Mouse (Mus musculus) limb, embryonic 15.5 days (tissue): Measurements from ENCODE around the gene Ttll2. TPM values are rescaled to one million over a fixed set of nuclear protein-coding genes. Genes with fewer than 3 reads are reported as not detected.
"Not testable (repeated sequence)": the region's sequence is repeated elsewhere in the genome, so short reads cannot be mapped to it uniquely, and the experiment has no call there.

Experiments used
- ATAC-seq: fragments of 200-750 bp; cut with Nextera tagmentation; 2 replicates; pipeline ENCODE4 v1.8.0; 2017; ENCODE audit warnings: low read depth, moderate TSS enrichment; ENCODE audit not compliant: insufficient number of reproducible peaks, low FRiP score, low TSS enrichment
- H3K27ac ChIP-seq: fragments of 300-500 bp; sonication (generic); 2 replicates; pipeline ENCODE4 v1.5.1; 2015; ENCODE audit warnings: moderate library complexity, mild to moderate bottlenecking, inconsistent platforms
- H3K27me3 ChIP-seq: fragments of 300-500 bp; sonication (generic); 2 replicates; pipeline ENCODE4 v1.6.1; 2015; ENCODE audit warnings: inconsistent platforms
- H3K36me3 ChIP-seq: fragments of 300-500 bp; sonication (generic); 2 replicates; pipeline ENCODE4 v1.6.1; 2015; ENCODE audit warnings: inconsistent platforms
- H3K4me1 ChIP-seq: fragments of 300-500 bp; sonication (generic); 2 replicates; pipeline ENCODE4 v1.6.1; 2015; ENCODE audit warnings: inconsistent platforms
- H3K4me2 ChIP-seq: fragments of 300-500 bp; sonication (generic); 2 replicates; pipeline ENCODE4 v1.6.1; 2015; ENCODE audit warnings: mild to moderate bottlenecking, inconsistent platforms
- H3K4me3 ChIP-seq: fragments of 300-500 bp; sonication (generic); 2 replicates; pipeline ENCODE4 v1.5.1; 2015; ENCODE audit warnings: mild to moderate bottlenecking, inconsistent platforms
- H3K9ac ChIP-seq: fragments of 300-500 bp; sonication (generic); 2 replicates; pipeline ENCODE4 v1.6.1; 2015; ENCODE audit warnings: inconsistent platforms
- H3K9me3 ChIP-seq: fragments of 300-500 bp; sonication (generic); 2 replicates; pipeline ENCODE4 v1.6.1; 2016; ENCODE audit warnings: inconsistent platforms
- WGBS: fragments of 180-500 bp; shearing (Covaris S2); methylation state at CpG from one replicate; pipeline ENCODE4 v1.1.7; 2015; 5-methylcytosine and 5-hydroxymethylcytosine counted together
- polyA plus RNA-seq: library from polyadenylated mRNA; unstranded; fragments of >200 nt; fragmentation: Nextera tagmentation; extraction: Ambion mirVana; gene quantifications from 2 replicates; pipeline ENCODE4 v1.2.1, GENCODE M21; 2015

Ttll2 gene
- polyA plus RNA-seq, 1 experiment from 2014 or later: not detected

DNA sequence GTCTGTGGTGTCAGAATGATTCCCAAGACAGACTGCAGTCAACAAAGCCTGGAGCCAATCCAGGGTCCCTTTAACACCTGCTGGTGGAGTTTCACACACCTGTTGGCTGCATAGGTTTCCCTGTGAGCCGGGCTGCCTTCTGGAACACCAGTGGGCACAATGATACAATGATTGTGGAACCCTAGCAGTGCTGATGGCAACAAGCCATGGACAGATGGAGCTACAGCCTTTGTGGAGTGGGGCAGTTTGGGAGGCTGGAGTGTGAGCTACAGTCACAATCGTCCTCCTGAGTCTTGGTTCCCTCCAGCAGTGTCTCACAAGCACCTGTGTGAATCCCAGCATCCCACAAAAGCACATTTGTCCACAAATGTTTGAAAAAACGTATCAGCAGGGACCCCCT lies 3.7 kb downstream of the Ttll2 start:
- H3K4me2 ChIP-seq, H3K9me3 ChIP-seq, H3K36me3 ChIP-seq, H3K27me3 ChIP-seq, H3K4me3 ChIP-seq, H3K4me1 ChIP-seq, H3K9ac ChIP-seq, H3K27ac ChIP-seq, ATAC-seq: not testable (repeated sequence)
- 54% methylated on average over 2 of the region's 3 CpGs for WGBS

DNA sequence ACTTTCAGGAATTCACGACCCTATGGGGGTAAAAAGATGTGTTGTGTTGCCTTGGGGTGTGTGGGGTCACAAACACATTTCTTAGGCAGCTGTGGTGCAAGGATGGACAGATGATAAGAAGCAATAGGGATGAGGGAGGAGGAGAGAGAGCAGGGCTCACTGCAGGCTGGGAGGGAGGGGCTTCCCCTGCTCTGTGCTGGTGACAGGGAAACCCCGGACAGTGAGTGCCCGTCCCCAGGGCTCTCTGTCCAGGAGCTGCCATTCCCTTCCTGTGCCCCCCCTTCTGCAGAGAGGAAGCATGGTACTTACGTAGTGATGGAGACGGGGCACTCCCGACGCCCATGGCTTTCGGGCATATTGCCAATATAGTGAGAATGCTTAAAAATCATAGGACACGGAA lies 15.1 kb downstream of the Ttll2 start:
- not testable (repeated sequence) for ATAC-seq, H3K4me2 ChIP-seq, H3K36me3 ChIP-seq, H3K27ac ChIP-seq, H3K27me3 ChIP-seq, H3K9me3 ChIP-seq, H3K9ac ChIP-seq, H3K4me1 ChIP-seq, H3K4me3 ChIP-seq
- WGBS: 58% methylated on average over 7 of the region's 9 CpGs

DNA sequence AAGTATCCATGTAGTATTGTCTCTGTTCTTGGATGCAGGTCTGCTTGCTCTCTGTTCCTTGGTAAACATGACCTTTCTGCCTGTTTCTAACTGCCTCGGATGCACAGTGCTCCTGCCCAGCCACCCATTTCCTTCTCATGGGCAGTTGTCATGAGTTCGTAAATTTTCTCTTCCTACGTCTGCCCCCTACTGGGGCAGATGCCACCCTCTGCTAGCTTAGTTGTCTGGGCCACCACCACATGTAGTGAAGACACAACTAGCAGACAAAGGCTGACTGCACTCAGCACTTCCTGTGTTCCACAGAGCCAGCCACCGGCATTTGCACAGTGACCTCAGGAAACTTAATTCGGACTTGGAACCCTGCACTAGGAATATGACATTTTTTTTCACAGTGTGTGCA lies 19.8 kb downstream of the Ttll2 start:
- not testable (repeated sequence) for H3K27ac ChIP-seq, H3K36me3 ChIP-seq, H3K4me1 ChIP-seq, H3K9ac ChIP-seq, ATAC-seq, H3K9me3 ChIP-seq, H3K27me3 ChIP-seq, H3K4me2 ChIP-seq, H3K4me3 ChIP-seq
- 80% methylated on average over 4 of the region's 5 CpGs for WGBS

- not testable (repeated sequence) for H3K4me1 ChIP-seq, H3K27ac ChIP-seq, H3K9ac ChIP-seq, ATAC-seq, H3K9me3 ChIP-seq, H3K4me3 ChIP-seq, H3K4me2 ChIP-seq, H3K36me3 ChIP-seq, H3K27me3 ChIP-seq
- WGBS: 62% methylated on average over 5 of the region's 8 CpGs
Measured at GRCm38 (mm10) chr17:7326415-7326814, 26.1 kb downstream of the Ttll2 start.

GRCm38 (mm10) chr17:7324346-7324745 lies 28.1 kb downstream of the Ttll2 start, which contains the start of gene Tcp10a:
TSS of gene Tcp10a (plus strand) at chr17:7324646.
- H3K27me3 ChIP-seq, ATAC-seq, H3K9me3 ChIP-seq, H3K36me3 ChIP-seq, H3K4me2 ChIP-seq, H3K4me1 ChIP-seq, H3K27ac ChIP-seq, H3K4me3 ChIP-seq, H3K9ac ChIP-seq: not testable (repeated sequence)
- 94% methylated on average over 4 of the region's 5 CpGs for WGBS

GRCm38 (mm10) chr17:7319789-7320188 lies 32.7 kb downstream of the Ttll2 start:
- 83% methylated on average over 6 of the region's 6 CpGs for WGBS
- H3K9ac ChIP-seq, H3K27me3 ChIP-seq, H3K9me3 ChIP-seq, H3K4me2 ChIP-seq, H3K4me3 ChIP-seq, H3K36me3 ChIP-seq, ATAC-seq, H3K27ac ChIP-seq, H3K4me1 ChIP-seq: not testable (repeated sequence)

- not testable (repeated sequence) for H3K9me3 ChIP-seq, H3K4me2 ChIP-seq, H3K9ac ChIP-seq, H3K36me3 ChIP-seq, H3K27me3 ChIP-seq, H3K4me3 ChIP-seq, H3K4me1 ChIP-seq, ATAC-seq, H3K27ac ChIP-seq
- 72% methylated on average over 8 of the region's 8 CpGs for WGBS
Measured at GRCm38 (mm10) chr17:7315693-7316382, 36.7 kb downstream of the Ttll2 start.

DNA sequence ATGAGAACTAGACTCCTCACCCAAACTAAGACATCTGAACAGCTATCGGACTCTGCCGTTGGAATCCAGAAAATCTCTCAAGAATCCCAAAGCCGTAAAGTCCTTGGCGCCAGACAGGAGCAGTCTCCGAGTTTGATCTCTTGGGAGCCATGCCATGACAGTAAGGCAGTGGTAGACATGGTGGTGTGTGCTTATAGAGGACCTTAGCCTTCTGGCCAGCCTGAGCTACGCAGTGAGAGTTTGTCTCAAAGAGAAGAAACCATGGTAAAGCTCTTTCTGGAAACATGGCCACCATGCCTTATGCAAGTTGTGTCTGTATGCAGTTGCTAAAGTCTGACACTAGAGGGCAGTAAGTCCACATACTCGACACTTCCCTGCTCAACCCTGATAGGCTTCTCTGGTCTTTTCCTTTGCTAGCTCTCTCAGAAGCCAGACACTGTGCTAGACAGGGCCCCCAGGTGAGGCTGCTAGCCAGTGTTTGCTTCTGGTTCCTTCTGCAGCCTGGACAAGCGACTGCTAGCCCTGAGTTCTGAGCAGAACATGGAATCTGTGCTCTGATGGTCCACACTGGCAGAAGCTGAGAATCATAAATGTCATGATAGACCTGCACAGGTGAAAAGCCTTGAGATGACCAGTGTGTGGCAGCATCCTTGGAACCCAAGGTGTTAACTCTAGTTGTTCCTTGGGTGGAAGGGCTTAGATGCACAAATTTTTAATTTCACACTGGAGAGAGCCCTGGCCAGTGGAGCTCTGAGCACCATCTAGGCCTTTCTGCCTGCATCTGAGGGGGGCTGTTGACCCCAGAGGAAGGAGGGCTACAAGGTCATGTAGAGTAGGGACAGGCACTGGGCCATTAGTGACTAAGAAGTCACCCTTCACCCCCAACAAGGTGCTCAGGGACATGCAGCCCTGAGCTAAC lies 46.0 kb downstream of the Ttll2 start:
- WGBS: 50% methylated on average over 8 of the region's 8 CpGs
- not testable (repeated sequence) for H3K4me2 ChIP-seq, H3K36me3 ChIP-seq, H3K27ac ChIP-seq, H3K4me3 ChIP-seq, H3K9me3 ChIP-seq, H3K4me1 ChIP-seq, H3K27me3 ChIP-seq, H3K9ac ChIP-seq
- ATAC-seq: peak; percentile 50; the same call in 1 of the 2 replicates

Other genes with a start within 250 kb of the Ttll2 start
- 6.7 and 7.5 TPM in 2 replicates for gene Rps6ka2, start 182.6 kb downstream of the Ttll2 start, polyA plus RNA-seq
- gene Tcp10a, start 28.1 kb downstream of the Ttll2 start, polyA plus RNA-seq: not detected in 2 replicates
- not detected in 2 replicates for gene Gm49630, start 19.3 kb upstream of the Ttll2 start, polyA plus RNA-seq
- 0.14 and 0.21 TPM in 2 replicates for gene Unc93a2, start 32.8 kb upstream of the Ttll2 start, polyA plus RNA-seq